ENCODE assay signal across 36 mouse cellular contexts in the genomic region with DNA sequence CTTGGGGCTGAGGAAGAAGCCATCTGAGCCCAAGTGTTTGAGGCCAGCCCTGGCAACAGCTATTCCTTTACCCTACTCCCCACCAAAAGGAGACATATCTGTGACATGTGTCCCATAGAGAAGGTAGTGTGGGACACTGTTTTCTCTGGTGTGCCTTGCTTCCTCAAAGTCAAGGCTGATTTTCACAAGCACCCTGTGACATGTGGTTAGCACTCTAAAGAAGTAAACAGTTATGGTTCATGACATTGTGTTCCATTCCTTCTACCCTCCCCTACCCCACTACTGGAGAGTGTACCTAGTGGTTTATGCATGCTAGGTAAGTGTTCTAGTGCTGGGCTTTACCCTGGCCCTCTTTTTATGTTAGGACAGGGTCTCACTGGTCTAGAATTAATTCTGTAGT. TPM values are rescaled to one million over a fixed set of nuclear protein-coding genes. Genes with fewer than 3 reads are reported as not detected.
DNase-seq lines count a peak whose midpoint lies in the region; ATAC-seq and TF ChIP-seq lines count a peak whose summit lies in the region.
"Had no signal": no experiment of that assay in that cellular context is flagged by ENCODE, and none has a peak within 500 bp of the region (broad histone marks: within the 10 kb centered on the region; RNA-seq: fewer than 3 reads in every experiment).

No protein-coding gene starts in this region.

- no peak for TF ChIP-seq RAD21 in CH12.LX (IDR thresholded peaks at IDR 0.05; ENCODE audit: low read depth, low read length)

- ATAC-seq in granulocyte monocyte progenitor cell, adult 5-6 weeks (replicated peaks; ENCODE audit: poor library complexity, severe bottlenecking), result peak; percentile 60
- peak; percentile 32; the same call in 1 of the 2 replicates for ATAC-seq in neutrophil, adult 5-6 weeks (ENCODE audit: extremely low read depth, insufficient number of reproducible peaks, low FRiP score, poor library complexity, severe bottlenecking)
- ATAC-seq: activated CD4-positive, CD25-positive, alpha-beta regulatory T cell, adult 4 months; forebrain, embryonic 14.5 days; inflammation-experienced regulatory T-cells, adult 6 months; midbrain, embryonic 16.5 days had no signal

- H3K36me3 ChIP-seq in CH12.LX (replicated peaks in 1 of 2; ENCODE audit: control insufficient read depth in 1 of 2, insufficient read depth in 1 of 2, low read length in 1 of 2), result peaks cover 29 to 37% of the 10 kb centered on the region in 2 experiments
- H3K36me3 ChIP-seq: embryonic facial prominence, embryonic 12.5 days; hindbrain, embryonic 15.5 days; kidney, embryonic 15.5 days; limb, embryonic 12.5 days; neural tube, embryonic 12.5 days had no signal

- no peak overlapping the region for H3K4me3 ChIP-seq in lung, adult 2 months (replicated peaks; ENCODE audit: extremely low read depth, low read depth, low read length)
- H3K4me3 ChIP-seq in CH12.LX (replicated peaks in 1 of 3; ENCODE audit: low read depth in 2 of 3, low read length in 2 of 3, poor library complexity in 1 of 3), result peak overlapping the region in 1 of 3 experiments; percentile 7
- H3K4me3 ChIP-seq: embryonic facial prominence, embryonic 12.5 days; hindbrain, embryonic 15.5 days; kidney, embryonic 15.5 days; left cerebral cortex, adult 2 months; limb, embryonic 12.5 days; myocyte; neural tube, embryonic 12.5 days had no signal

- H3K79me2 ChIP-seq in CH12.LX (replicated peaks; ENCODE audit: control insufficient read depth, extremely low read depth, insufficient read depth, poor library complexity, severe bottlenecking), result peaks cover 56% of the 10 kb centered on the region

- in situ Hi-C loops in CH12.LX (cut with MboI; ENCODE audit: low pct_ligation_motif_present, low pct_unique_long_range_greater_than_20kb, low sequenced_read_pairs), result loop anchor here (10.0 kb wide), 1 partner anchor 269 kb away; no protein-coding TSS in a partner anchor

- peak overlapping the region; percentile 27 for H3K4me2 ChIP-seq in CH12.LX (ENCODE audit: insufficient read depth, low read depth, poor library complexity, severe bottlenecking)
- H3K4me2 ChIP-seq: embryonic facial prominence, embryonic 12.5 days; heart, embryonic 11.5 days; hindbrain, embryonic 15.5 days; kidney, embryonic 15.5 days; limb, embryonic 12.5 days; midbrain, embryonic 11.5 days; neural tube, embryonic 12.5 days had no signal

- H3K9me3 ChIP-seq in CH12.LX (replicated peaks; ENCODE audit: low read length), result no peaks in the 10 kb centered on the region
- H3K9me3 ChIP-seq: embryonic facial prominence, embryonic 12.5 days; hindbrain, embryonic 15.5 days; kidney, embryonic 15.5 days; limb, embryonic 12.5 days; neural tube, embryonic 12.5 days had no signal

- DNase-seq in lung, postnatal 25 days (ENCODE audit: low spot score), result peak; percentile 43
- no peak for DNase-seq in lung, adult 2 months
- DNase-seq in CH12.LX (ENCODE audit: extremely low read depth), result no peak
- no peak for DNase-seq in c-Kit-positive CD71-positive TER-119-positive erythroid progenitor cells, embryonic 14.5 days (ENCODE audit: low spot score)
- no peak for DNase-seq in cerebellum, postnatal 4 days (ENCODE audit: low spot score in 2 of 2)
- DNase-seq: adrenal gland, adult 8-10 months; cerebellum, adult 11-12 months; cerebellum, adult 9-11 months; gastrocnemius, postnatal 14 days; heart, adult 18-20 months; heart, postnatal 4 days; kidney, adult 11 months; kidney, postnatal 25 days; lung, postnatal 10 days; right cerebral cortex, postnatal 4 days had no signal

- H3K27ac ChIP-seq in CH12.LX (ENCODE audit: insufficient read depth, low read depth), result peak overlapping the region; percentile 86
- H3K27ac ChIP-seq: embryonic facial prominence, embryonic 12.5 days; hindbrain, embryonic 15.5 days; kidney, embryonic 15.5 days; left cerebral cortex, adult 2 months; limb, embryonic 12.5 days; neural tube, embryonic 12.5 days had no signal

- peak overlapping the region; percentile 31 for H3K9ac ChIP-seq in CH12.LX (ENCODE audit: insufficient read depth, low read depth)
- H3K9ac ChIP-seq: embryonic facial prominence, embryonic 12.5 days; hindbrain, embryonic 15.5 days; kidney, embryonic 15.5 days; limb, embryonic 12.5 days; neural tube, embryonic 12.5 days had no signal

- no peak for TF ChIP-seq EP300 in CH12.LX (IDR thresholded peaks at IDR 0.05; ENCODE audit: low read length)

- H3K4me1 ChIP-seq in lung, adult 2 months (ENCODE audit: control insufficient read depth, insufficient read depth, low read length), result no peaks in the 10 kb centered on the region
- H3K4me1 ChIP-seq in CH12.LX (ENCODE audit: control insufficient read depth in 1 of 2, insufficient read depth in 2 of 2), result peaks cover 17 to 30% of the 10 kb centered on the region in 2 experiments
- H3K4me1 ChIP-seq: embryonic facial prominence, embryonic 12.5 days; hindbrain, embryonic 15.5 days; kidney, embryonic 15.5 days; neural tube, embryonic 12.5 days had no signal

- TF ChIP-seq CTCF in lung, adult 2 months (IDR thresholded peaks at IDR 0.05; ENCODE audit: insufficient read depth, low read length), result no peak
- no peak for TF ChIP-seq CTCF in CH12.LX (conservative IDR thresholded peaks at IDR 0.05 in 1 of 2, IDR thresholded peaks at IDR 0.05 in 1 of 2; ENCODE audit: low read depth in 2 of 2, low read length in 2 of 2)

- TF ChIP-seq POLR2A in lung, adult 2 months (IDR thresholded peaks at IDR 0.05; ENCODE audit: borderline replicate concordance, extremely low read depth, low read depth, low read length), result no peak
- TF ChIP-seq POLR2A in CH12.LX (IDR thresholded peaks at IDR 0.05; ENCODE audit: low read depth, low read length), result no peak

- H3K27me3 ChIP-seq in CH12.LX (replicated peaks), result no peaks in the 10 kb centered on the region
- H3K27me3 ChIP-seq: embryonic facial prominence, embryonic 12.5 days; hindbrain, embryonic 15.5 days; kidney, embryonic 15.5 days; limb, embryonic 12.5 days; neural tube, embryonic 12.5 days had no signal

- dilution Hi-C loops in CH12.LX (cut with MboI; ENCODE audit: extremely low pct_ligation_motif_present, extremely low pct_unique_long_range_greater_than_20kb, low sequenced_read_pairs), result no loop called here

TF ChIP-seq in CH12.LX, 34 proteins besides CTCF, POLR2A, EP300 and RAD21:
- no peak for TF ChIP-seq HCFC1 (IDR thresholded peaks at IDR 0.05; ENCODE audit: low read depth, low read length)
- TF ChIP-seq BHLHE40 (IDR thresholded peaks at IDR 0.05; ENCODE audit: low read depth, low read length), result no peak
- TF ChIP-seq JUN (IDR thresholded peaks at IDR 0.05; ENCODE audit: insufficient read depth, low read depth, low read length), result no peak
- no peak for TF ChIP-seq IRF4 (IDR thresholded peaks at IDR 0.05; ENCODE audit: low read depth, low read length)
- TF ChIP-seq MAFK (IDR thresholded peaks at IDR 0.05; ENCODE audit: insufficient replicate concordance, low read length), result no peak
- TF ChIP-seq MYC (IDR thresholded peaks at IDR 0.05; ENCODE audit: low read depth, low read length), result no peak
- no peak for TF ChIP-seq MAZ (IDR thresholded peaks at IDR 0.05; ENCODE audit: low read depth, low read length)
- no peak for TF ChIP-seq NELFE (IDR thresholded peaks at IDR 0.05; ENCODE audit: low read depth, low read length)
TF ChIP-seq in CH12.LX: peak in this region for 0.

RNA-seq across cellular contexts. Expression of a gene that starts 42.0 kb away (rescaled TPM):
- 0.70 TPM in 1 of 2 replicates, not detected in the other for polyA plus RNA-seq in lung, adult 2 months (2012; rRNA removed)
- total RNA-seq in CH12.LX (2012; rRNA removed) (66.5 and 91.7 TPM in 2 replicates), CH12.LX (2014; rRNA removed) (142 and 169 TPM in 2 replicates)
- polyA plus RNA-seq in CH12.LX (2012; ENCODE audit: insufficient read length, low read depth), result 78.9 and 82.0 TPM in 2 replicates
- total RNA-seq in granulocyte monocyte progenitor cell, adult 5-6 weeks (2014; fragmentation: Nextera tagmentation), result not detected in 2 replicates
- total RNA-seq in granulocyte monocyte progenitor cell, adult 5-6 weeks (2017), result not detected in 2 replicates
- total RNA-seq in neutrophil, adult 5-6 weeks (2017), result 2.9 TPM in 1 of 2 replicates, not detected in the other
- total RNA-seq: layer of hippocampus, postnatal 14 days; left cerebral cortex, postnatal 25 days; liver, adult 2 months had no signal
- polyA plus RNA-seq: embryonic facial prominence, embryonic 12.5 days; forebrain, embryonic 14.5 days; heart, embryonic 11.5 days; heart, postnatal 0 days; hindbrain, embryonic 15.5 days; kidney, embryonic 15.5 days; limb, embryonic 12.5 days; liver, adult 2 months; liver, embryonic 16.5 days; midbrain, embryonic 11.5 days; midbrain, embryonic 16.5 days; myocyte; neural tube, embryonic 12.5 days; testis, adult 2 months had no signal

Comparison
In these comparisons a context has a peak if more than half of its experiments do, and no peak if none do; other contexts are left out.
1. RNA of a gene that starts 42.0 kb away (total RNA-seq): 66.5 to 169 TPM in CH12.LX; not detected in granulocyte monocyte progenitor cell, adult 5-6 weeks and 2.9 TPM in neutrophil, adult 5-6 weeks; every median in the first group is over 10 times any median in the second.